Mouse (Mus musculus) C2C12 (cell line): ENCODE measurements around the gene 4921507P07Rik. TPM values are rescaled to one million over a fixed set of nuclear protein-coding genes. Genes with fewer than 3 reads are reported as not detected.

ENCODE experiments used
- H3K27me3 ChIP-seq: one replicate; pipeline ENCODE4 v1.6.1; 2011; ENCODE audit not compliant: control insufficient read depth, insufficient read depth, insufficient read length
- H3K36me3 ChIP-seq: one replicate; pipeline ENCODE4 v1.6.1; 2011; ENCODE audit not compliant: control insufficient read depth, insufficient read depth
- H3K4me3 ChIP-seq: one replicate; pipeline ENCODE4 v1.5.1; 2011; ENCODE audit warnings: mild to moderate bottlenecking, control low read depth; ENCODE audit not compliant: poor library complexity, insufficient read depth, severe bottlenecking
- H3K79me2 ChIP-seq: one replicate; pipeline ENCODE4 v1.6.1; 2011; ENCODE audit not compliant: control insufficient read depth, insufficient read depth
- H3K79me3 ChIP-seq: one replicate; pipeline ENCODE4 v1.6.1; 2011; ENCODE audit warnings: low read depth, control low read depth
- H3ac ChIP-seq: one replicate; pipeline ENCODE3; 2011; ENCODE audit warnings: low read depth; ENCODE audit not compliant: control insufficient read depth, insufficient read length
- CEBPB ChIP-seq: IDR thresholded peaks from one replicate; pipeline ENCODE4 v1.6.1; 2011; ENCODE audit warnings: low read depth, mild to moderate bottlenecking, control low read depth, moderate library complexity
- CTCF ChIP-seq: IDR thresholded peaks from one replicate; pipeline ENCODE4 v1.5.1; 2011; ENCODE audit not compliant: control insufficient read depth, insufficient read depth, insufficient read length
- FOSL1 ChIP-seq: IDR thresholded peaks from one replicate; pipeline ENCODE4 v1.8.0; 2011; ENCODE audit warnings: mild to moderate bottlenecking, low read length; ENCODE audit not compliant: poor library complexity, insufficient read depth, severe bottlenecking
- MAX ChIP-seq: IDR thresholded peaks from one replicate; pipeline ENCODE4 v1.6.1; 2011; ENCODE audit warnings: mild to moderate bottlenecking, control low read depth
- MYOD1 ChIP-seq: IDR thresholded peaks from one replicate; pipeline ENCODE4 v1.6.1; 2011; ENCODE audit warnings: low read depth; ENCODE audit not compliant: control insufficient read depth, insufficient read length
- MYOG ChIP-seq: IDR thresholded peaks from one replicate; pipeline ENCODE4 v1.6.1; 2011; ENCODE audit not compliant: control insufficient read depth, insufficient read length; ENCODE audit errors: extremely low read depth
- USF1 ChIP-seq: IDR thresholded peaks from one replicate; pipeline ENCODE4 v1.6.1; 2011; ENCODE audit warnings: low read depth, mild to moderate bottlenecking, control low read depth, moderate library complexity
- microRNA-seq: library from miRNA; unstranded; fragments of <30 nt; microRNA quantifications from one replicate; pipeline ENCODE4, GENCODE M21; 2019; ENCODE audit warnings: borderline microRNAs expressed
- polyA plus RNA-seq: library from polyadenylated mRNA; unstranded; fragments of >200 nt; fragmentation: generic; extraction: Trizol; gene quantifications from one replicate; pipeline ENCODE4 v1.2.1, GENCODE M21; 2012; ENCODE audit warnings: missing spikeins

4921507P07Rik gene
- polyA plus RNA-seq, 1 experiment, result not detected

- no peak overlapping the region for H3K4me3 ChIP-seq
Measured at GRCm38 (mm10) chr6:50526597-50527024, 69.8 kb downstream of the 4921507P07Rik start.

GRCm38 (mm10) chr6:50525846-50526245 lies 70.6 kb downstream of the 4921507P07Rik start:
- Histone ChIP-seq H3K79me3 (no peaks in the 10 kb centered on the region), H3K4me3 (no peak overlapping the region), H3K79me2 (no peaks in the 10 kb centered on the region), H3ac (no peak overlapping the region), H3K36me3 (no peaks in the 10 kb centered on the region), H3K27me3 (no peaks in the 10 kb centered on the region)
- TF ChIP-seq FOSL1 (no peak), CEBPB (no peak), MYOG (no peak), USF1 (no peak), MYOD1 (no peak), CTCF (no peak)

More at GRCm38 (mm10) chr6:50526597-50527024, 69.8 kb downstream of the 4921507P07Rik start:
- no peaks in the 10 kb centered on the region for H3K79me2 ChIP-seq
- no peaks in the 10 kb centered on the region for H3K36me3 ChIP-seq
- no peak overlapping the region for H3ac ChIP-seq
- TF ChIP-seq CTCF (peak; percentile 77), FOSL1 (no peak)
- no peaks in the 10 kb centered on the region for H3K79me3 ChIP-seq
- H3K27me3 ChIP-seq, result no peaks in the 10 kb centered on the region

- H3K79me2 ChIP-seq, result no peaks in the 10 kb centered on the region
- H3ac ChIP-seq, result no peak overlapping the region
- H3K27me3 ChIP-seq, result no peaks in the 10 kb centered on the region
- H3K36me3 ChIP-seq, result no peaks in the 10 kb centered on the region
- H3K79me3 ChIP-seq, result no peaks in the 10 kb centered on the region
- TF ChIP-seq MYOD1 (no peak), MAX (no peak), USF1 (no peak), CTCF (no peak), MYOG (no peak), CEBPB (no peak), FOSL1 (no peak)
- H3K4me3 ChIP-seq, result no peak overlapping the region
Measured at GRCm38 (mm10) chr6:50524261-50524896, 72.1 kb downstream of the 4921507P07Rik start.

Small RNAs within 50 kb of the gene (microRNA-seq; reads per million reads assigned to microRNA genes)
- gene Mir6371, result not detected

Other genes starting within 250 kb of the 4921507P07Rik start
- 17.6 TPM for gene Osbpl3, start 140.4 kb downstream of the 4921507P07Rik start, polyA plus RNA-seq
- 65.5 TPM for gene Cycs, start 30.1 kb downstream of the 4921507P07Rik start, polyA plus RNA-seq
- gene Npvf, start 57.8 kb upstream of the 4921507P07Rik start, polyA plus RNA-seq, result not detected